Mouse (Mus musculus) lung, embryonic 14.5 days (tissue): ENCODE data around the gene Ugt1a6b. TPM values are rescaled to one million over a fixed set of nuclear protein-coding genes. Genes with fewer than 3 reads are reported as not detected.

Source experiments
- ATAC-seq: fragments of 200-750 bp; cut with Nextera tagmentation; 2 replicates; pipeline ENCODE4 v1.8.0; 2017; ENCODE audit warnings: mild to moderate bottlenecking, moderate TSS enrichment, moderate library complexity; ENCODE audit not compliant: insufficient read depth
- DNase-seq: peaks from one replicate; pipeline ENCODE4 v3.0.0-alpha.2; 2015
- H3K27ac ChIP-seq: fragments of 300-500 bp; sonication (generic); 2 replicates; pipeline ENCODE4 v1.5.1; 2014; ENCODE audit warnings: low read depth, mild to moderate bottlenecking, moderate library complexity
- H3K27me3 ChIP-seq: fragments of 300-500 bp; sonication (generic); 2 replicates; pipeline ENCODE4 v1.6.1; 2014; ENCODE audit warnings: low read length, control low read depth; ENCODE audit not compliant: insufficient read depth
- H3K36me3 ChIP-seq: fragments of 300-500 bp; sonication (generic); 2 replicates; pipeline ENCODE4 v1.6.1; 2014; ENCODE audit warnings: control low read depth; ENCODE audit not compliant: insufficient read depth
- H3K4me1 ChIP-seq: fragments of 300-500 bp; sonication (generic); 2 replicates; pipeline ENCODE4 v1.6.1; 2014; ENCODE audit warnings: antibody characterized with exemption, control low read depth; ENCODE audit not compliant: insufficient read depth
- H3K4me2 ChIP-seq: fragments of 300-500 bp; sonication (generic); 2 replicates; pipeline ENCODE4 v1.6.1; 2014; ENCODE audit warnings: mild to moderate bottlenecking
- H3K4me3 ChIP-seq: fragments of 300-500 bp; sonication (generic); 2 replicates; pipeline ENCODE4 v1.5.1; 2014; ENCODE audit warnings: low read depth, low read length
- H3K9ac ChIP-seq: fragments of 300-500 bp; sonication (generic); 2 replicates; pipeline ENCODE4 v1.6.1; 2014
- H3K9me3 ChIP-seq: fragments of 300-500 bp; sonication (generic); 2 replicates; pipeline ENCODE4 v1.6.1; 2016; ENCODE audit warnings: low read depth, low read length, control low read depth
- CTCF ChIP-seq: IDR thresholded peaks from 2 replicates; pipeline ENCODE4 v1.5.1; 2016; ENCODE audit warnings: antibody characterized with exemption, low read depth
- WGBS: fragments of 180-500 bp; shearing (Covaris S2); extraction: QIAGEN DNeasy Blood & Tissue Kit; methylation state at CpG from one replicate; pipeline ENCODE4 v1.1.7; 2014; 5-methylcytosine and 5-hydroxymethylcytosine counted together
- polyA plus RNA-seq: library from polyadenylated mRNA; unstranded; fragments of >200 nt; fragmentation: Nextera tagmentation; extraction: Ambion mirVana; gene quantifications from 2 replicates; pipeline ENCODE4 v1.2.1, GENCODE M21; 2014

Gene Ugt1a6b
- polyA plus RNA-seq, 1 experiment from 2014 or later, result not detected

DNA sequence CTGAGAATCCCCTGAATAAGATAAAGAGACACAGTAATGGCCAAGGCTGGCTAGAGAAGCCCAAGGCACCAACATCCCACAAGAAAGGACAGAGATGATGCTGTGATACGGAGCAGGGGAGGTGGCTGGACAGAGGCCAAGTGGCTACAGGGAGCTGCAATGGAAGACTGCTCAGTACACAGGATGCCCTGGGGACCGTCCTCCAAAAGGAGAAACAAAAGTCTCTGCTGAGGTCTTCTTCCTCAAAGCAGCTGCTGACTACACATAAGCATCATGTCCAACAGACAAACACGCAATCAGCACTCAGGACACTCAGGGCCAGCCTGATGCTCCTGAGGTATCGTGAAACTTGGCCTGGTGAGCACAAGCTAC is 161.8 kb downstream of the Ugt1a6b start:
- whole genome bisulfite sequencing, result 72% methylated on average over 4 of the region's 4 CpGs
- Histone ChIP-seq H3K27ac (no peak overlapping the region), H3K9me3 (no peaks in the 10 kb centered on the region), H3K27me3 (no peaks in the 10 kb centered on the region), H3K4me3 (no peak overlapping the region), H3K4me2 (no peak overlapping the region), H3K36me3 (peaks cover 100% of the 10 kb centered on the region), H3K9ac (no peak overlapping the region), H3K4me1 (no peaks in the 10 kb centered on the region)
- ATAC-seq (no peak), DNase-seq (no peak)
- TF ChIP-seq CTCF, result no peak

DNA sequence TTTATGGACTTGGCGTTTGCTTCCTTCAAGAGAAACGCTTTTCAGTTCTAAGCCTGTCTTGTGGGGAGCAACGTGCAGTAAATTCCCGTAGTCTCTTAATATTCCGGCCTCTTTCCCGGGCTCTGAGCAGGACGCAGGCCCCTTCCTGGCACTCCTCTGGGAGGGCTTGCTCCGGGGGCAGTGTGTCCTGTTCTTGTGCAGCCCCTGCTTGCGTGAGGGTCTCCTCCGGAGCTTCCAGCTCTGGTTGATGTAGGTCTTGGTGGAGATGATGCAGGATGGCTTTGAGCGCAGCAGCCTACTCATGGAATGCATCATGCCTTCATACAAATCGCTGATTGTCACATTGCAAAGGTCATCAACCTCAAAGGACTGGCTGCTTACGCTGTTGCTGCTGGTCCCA is 163.1 kb downstream of the Ugt1a6b start:
- Histone ChIP-seq H3K9me3 (no peaks in the 10 kb centered on the region), H3K27ac (no peak overlapping the region), H3K4me1 (no peaks in the 10 kb centered on the region), H3K27me3 (no peaks in the 10 kb centered on the region), H3K4me3 (no peak overlapping the region), H3K4me2 (no peak overlapping the region), H3K9ac (no peak overlapping the region), H3K36me3 (peaks cover 91% of the 10 kb centered on the region)
- ATAC-seq, result no peak
- no peak for TF ChIP-seq CTCF
- 87% methylated on average over 13 of the region's 13 CpGs for WGBS
- DNase-seq, result no peak

DNA sequence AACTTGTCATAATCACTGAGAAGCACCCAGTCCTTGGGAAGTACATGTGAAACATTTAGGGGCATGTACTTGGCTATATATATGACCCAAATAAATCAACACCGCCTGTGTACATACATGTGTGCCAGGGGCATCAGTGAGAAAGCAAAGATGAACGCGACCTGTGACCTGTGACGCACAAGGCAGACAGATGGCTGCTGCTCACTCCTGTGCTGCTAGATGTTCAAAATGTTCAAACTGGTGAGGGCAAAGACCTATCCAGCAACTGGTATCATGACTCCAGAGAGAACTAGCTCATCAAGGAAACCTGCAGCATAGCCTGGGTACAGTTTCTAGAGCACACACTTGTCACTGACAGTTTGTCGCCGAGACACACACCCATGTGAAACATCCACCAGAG is 164.4 kb downstream of the Ugt1a6b start:
- Histone ChIP-seq H3K9me3 (no peaks in the 10 kb centered on the region), H3K27me3 (no peaks in the 10 kb centered on the region), H3K36me3 (peaks cover 91% of the 10 kb centered on the region), H3K4me3 (no peak overlapping the region), H3K27ac (no peak overlapping the region), H3K4me2 (no peak overlapping the region), H3K4me1 (no peaks in the 10 kb centered on the region), H3K9ac (no peak overlapping the region)
- no peak for ATAC-seq
- no peak for DNase-seq
- 90% methylated on average over 6 of the region's 6 CpGs for WGBS
- TF ChIP-seq CTCF, result no peak

DNA sequence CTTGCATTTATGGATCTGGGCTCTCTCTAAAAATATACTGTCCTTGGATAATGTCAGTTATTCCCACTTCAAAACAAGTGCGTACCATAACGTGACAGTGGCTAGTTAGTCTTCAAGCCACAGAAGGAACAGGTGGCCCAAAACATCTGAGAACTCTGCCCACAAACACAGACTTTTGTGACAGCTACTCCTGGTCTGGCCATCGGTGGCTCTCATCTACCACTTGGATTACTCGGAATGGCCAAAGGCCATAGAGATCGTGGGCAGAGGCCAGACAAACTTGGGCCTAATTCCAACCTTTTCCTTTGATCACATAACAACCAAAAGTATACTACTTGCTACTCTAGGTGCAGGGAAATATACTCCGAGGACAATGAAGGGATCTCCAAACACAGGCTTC is 165.0 kb downstream of the Ugt1a6b start:
- DNase-seq (no peak), ATAC-seq (no peak)
- TF ChIP-seq CTCF, result no peak
- Histone ChIP-seq H3K4me1 (no peaks in the 10 kb centered on the region), H3K9ac (no peak overlapping the region), H3K4me3 (no peak overlapping the region), H3K36me3 (peaks cover 91% of the 10 kb centered on the region), H3K4me2 (no peak overlapping the region), H3K27ac (no peak overlapping the region), H3K27me3 (no peaks in the 10 kb centered on the region), H3K9me3 (no peaks in the 10 kb centered on the region)
- WGBS, result 85% methylated on average over 6 of the region's 6 CpGs

Other genes with a start within 250 kb of the Ugt1a6b start
- 32.8 and 36.1 TPM in 2 replicates for gene Dgkd, start 250.0 kb upstream of the Ugt1a6b start, polyA plus RNA-seq
- 35.6 and 36.7 TPM in 2 replicates for gene Usp40, start 94.7 kb upstream of the Ugt1a6b start, polyA plus RNA-seq
- gene Ugt1a10, start 47.9 kb upstream of the Ugt1a6b start, polyA plus RNA-seq, result not detected in 2 replicates
- not detected in 2 replicates for gene Ugt1a9, start 32.5 kb upstream of the Ugt1a6b start, polyA plus RNA-seq
- not detected in 2 replicates for gene Ugt1a8, start 15.4 kb upstream of the Ugt1a6b start, polyA plus RNA-seq
- gene Ugt1a7c, start 8.2 kb upstream of the Ugt1a6b start, polyA plus RNA-seq, result 1.5 and 1.7 TPM in 2 replicates
- 0.96 and 1.2 TPM in 2 replicates for gene Ugt1a6a, start 31.6 kb downstream of the Ugt1a6b start, polyA plus RNA-seq
- gene Ugt1a5, start 62.8 kb downstream of the Ugt1a6b start, polyA plus RNA-seq, result 0.08 TPM in 1 of 2 replicates, not detected in the other
- gene Ugt1a2, start 97.3 kb downstream of the Ugt1a6b start, polyA plus RNA-seq, result not detected in 2 replicates
- 6.2 and 8.2 TPM in 2 replicates for gene Dnajb3, start 102.5 kb downstream of the Ugt1a6b start, polyA plus RNA-seq
- 0.16 TPM in 1 of 2 replicates, not detected in the other for gene Ugt1a1, start 108.7 kb downstream of the Ugt1a6b start, polyA plus RNA-seq
- gene Mroh2a, start 123.7 kb downstream of the Ugt1a6b start, polyA plus RNA-seq, result 2.1 and 2.7 TPM in 2 replicates
- 215 and 225 TPM in 2 replicates for gene Hjurp, start 174.4 kb downstream of the Ugt1a6b start, polyA plus RNA-seq
- 0.18 TPM in 1 of 2 replicates, not detected in the other for gene Trpm8, start 174.4 kb downstream of the Ugt1a6b start, polyA plus RNA-seq